Mouse (Mus musculus): ENCODE measurements at regions not wholly inside any gene's neighbourhood (a gene's known extent, or its start where the extent isn't known, plus 50 kb on each side); places are given as distances from the start of the nearest gene placed in this dataset.

- no peaks in the 10 kb centered on the region for H3K4me1 ChIP-seq
- H3K27me3 ChIP-seq (replicated peaks) = no peaks in the 10 kb centered on the region
- 82% methylated on average over 6 of the region's 6 CpGs for WGBS
- no peaks in the 10 kb centered on the region for H3K36me3 ChIP-seq (replicated peaks)
- no peak overlapping the region for H3K9ac ChIP-seq
- no peak for ATAC-seq (replicated peaks)
- no peak overlapping the region for H3K27ac ChIP-seq
- H3K4me3 ChIP-seq = no peak overlapping the region
- no peak overlapping the region for H3K4me2 ChIP-seq
- no peaks in the 10 kb centered on the region for H3K9me3 ChIP-seq
Measured at GRCm38 (mm10) chr3:54993761-54994160, 61.5 kb downstream of the Ccna1 start.

DNA sequence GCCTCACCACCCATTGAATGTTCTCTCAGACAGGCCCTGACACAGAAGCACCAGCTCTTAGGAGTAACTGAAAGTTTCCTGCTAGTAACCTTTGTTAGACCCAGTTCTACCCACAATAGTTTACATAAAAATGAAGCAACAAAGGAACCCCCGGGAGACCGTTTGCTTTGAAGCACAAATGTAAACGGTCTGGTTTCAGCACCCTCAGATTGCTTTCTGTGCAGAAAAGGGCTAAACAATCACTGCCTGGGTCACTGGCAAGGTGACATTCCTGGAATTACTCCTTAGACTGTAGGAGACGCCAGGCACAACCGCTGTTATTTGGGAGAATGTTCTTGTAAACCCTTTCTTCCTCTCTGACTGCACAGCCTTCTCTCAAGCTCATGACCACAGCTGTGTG is 65.2 kb downstream of the Ccna1 start:
- ATAC-seq (replicated peaks) = no peak
- WGBS = 29% methylated on average over 5 of the region's 5 CpGs
- H3K9me3 ChIP-seq = no peaks in the 10 kb centered on the region
- H3K4me3 ChIP-seq = no peak overlapping the region
- H3K27ac ChIP-seq = no peak overlapping the region
- peaks cover 4% of the 10 kb centered on the region for H3K4me1 ChIP-seq
- no peaks in the 10 kb centered on the region for H3K36me3 ChIP-seq (replicated peaks)
- no peak overlapping the region for H3K9ac ChIP-seq
- H3K27me3 ChIP-seq (replicated peaks) = no peaks in the 10 kb centered on the region
- no peak overlapping the region for H3K4me2 ChIP-seq

DNA sequence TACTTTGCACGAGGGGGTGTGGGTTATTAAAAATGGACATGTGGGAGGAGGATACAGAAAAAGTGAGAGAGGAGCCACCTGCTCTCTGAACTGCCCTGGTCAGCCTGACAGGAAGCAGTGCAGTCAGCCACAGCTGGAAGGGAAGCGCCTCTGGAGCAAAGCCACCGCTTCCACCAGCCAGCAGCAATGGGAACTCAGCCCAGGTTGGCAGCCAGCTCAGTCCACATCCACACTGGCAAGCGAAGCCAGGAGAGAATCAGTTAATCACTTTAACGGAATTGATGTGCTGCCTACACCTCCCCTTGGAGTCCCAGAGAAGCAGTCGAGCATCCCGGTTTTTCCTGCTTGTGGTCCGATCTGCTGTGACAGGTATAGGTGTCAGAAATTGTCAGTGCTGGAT is 65.9 kb downstream of the Ccna1 start:
- Histone ChIP-seq H3K4me3 (no peak overlapping the region), H3K9me3 (no peaks in the 10 kb centered on the region), H3K4me2 (no peak overlapping the region), H3K27me3 (replicated peaks) (no peaks in the 10 kb centered on the region), H3K36me3 (replicated peaks) (no peaks in the 10 kb centered on the region), H3K27ac (no peak overlapping the region), H3K9ac (no peak overlapping the region), H3K4me1 (peaks cover 4% of the 10 kb centered on the region)
- peak; percentile 69 for ATAC-seq (replicated peaks)
- 60% methylated on average over 8 of the region's 8 CpGs for WGBS

- Histone ChIP-seq H3K4me2 (no peak overlapping the region), H3K4me1 (no peaks in the 10 kb centered on the region), H3K9me3 (no peaks in the 10 kb centered on the region), H3K36me3 (replicated peaks) (no peaks in the 10 kb centered on the region), H3K9ac (no peak overlapping the region), H3K4me3 (no peak overlapping the region), H3K27me3 (replicated peaks) (no peaks in the 10 kb centered on the region), H3K27ac (no peak overlapping the region)
- 37% methylated on average over 2 of the region's 2 CpGs for WGBS
- no peak for ATAC-seq (replicated peaks)
Measured at GRCm38 (mm10) chr3:54981488-54981887, 65.8 kb upstream of the Sertm1 start.

- H3K27ac ChIP-seq = no peak overlapping the region
- no peaks in the 10 kb centered on the region for H3K9me3 ChIP-seq
- H3K4me2 ChIP-seq = no peak overlapping the region
- no peaks in the 10 kb centered on the region for H3K4me1 ChIP-seq
- no peak overlapping the region for H3K9ac ChIP-seq
- no peaks in the 10 kb centered on the region for H3K27me3 ChIP-seq (replicated peaks)
- peak; percentile 67; the same call in 1 of the 2 replicates for ATAC-seq (replicated peaks)
- H3K36me3 ChIP-seq (replicated peaks) = no peaks in the 10 kb centered on the region
- no peak overlapping the region for H3K4me3 ChIP-seq
- 59% methylated on average over 2 of the region's 2 CpGs for WGBS
Measured at GRCm38 (mm10) chr3:54980312-54980711, 64.6 kb upstream of the Sertm1 start.

DNA sequence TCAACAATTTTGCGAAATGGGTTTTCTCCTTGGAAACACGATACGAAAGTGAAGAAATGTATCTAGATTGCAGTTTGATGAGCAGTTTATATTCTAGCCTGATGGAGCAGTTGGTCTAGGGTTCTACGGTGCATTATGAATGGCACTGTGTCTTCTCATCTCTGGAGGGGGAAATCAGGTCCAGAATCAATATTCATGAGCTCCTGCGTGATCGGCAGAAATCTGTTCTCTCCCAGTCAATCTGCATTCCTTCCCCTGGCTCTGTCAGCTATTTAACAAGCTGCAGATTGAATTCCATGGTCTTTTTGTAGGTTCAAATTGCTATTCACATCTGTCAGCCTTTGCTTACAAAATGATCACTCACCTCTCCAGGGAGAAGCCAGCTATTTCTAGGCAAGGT is 49.8 kb upstream of the Sertm1 start:
- H3K9ac ChIP-seq = no peak overlapping the region
- 33% methylated on average over 6 of the region's 6 CpGs for WGBS
- no peaks in the 10 kb centered on the region for H3K9me3 ChIP-seq
- H3K27ac ChIP-seq = no peak overlapping the region
- H3K4me1 ChIP-seq = 0 out of 2 replicates have a peak, but pooled peaks cover 4% of the 10 kb centered on the region
- no peaks in the 10 kb centered on the region for H3K27me3 ChIP-seq (replicated peaks)
- 0 out of 2 replicates have a peak, but pooled peaks have one; percentile 33 for ATAC-seq (replicated peaks)
- no peak overlapping the region for H3K4me2 ChIP-seq
- no peaks in the 10 kb centered on the region for H3K36me3 ChIP-seq (replicated peaks)
- no peak overlapping the region for H3K4me3 ChIP-seq
